Mouse (Mus musculus) midbrain, embryonic 14.5 days (tissue): ENCODE measurements around the gene Gadd45b. TPM values are rescaled to one million over a fixed set of nuclear protein-coding genes. Genes with fewer than 3 reads are reported as not detected.

Experiments used
- ATAC-seq: fragments of 200-750 bp; cut with Nextera tagmentation; 2 replicates; pipeline ENCODE4 v1.8.0; 2017; ENCODE audit warnings: moderate number of reproducible peaks, moderate library complexity; ENCODE audit not compliant: low FRiP score, low TSS enrichment
- DNase-seq: peaks from one replicate; pipeline ENCODE4 v3.0.0-alpha.2; 2015
- H3K27ac ChIP-seq: fragments of 300-500 bp; sonication (generic); replicated peaks from 2 replicates; pipeline ENCODE4 v1.5.1; 2014; ENCODE audit warnings: mild to moderate bottlenecking, low read depth, low read length, moderate library complexity
- H3K27me3 ChIP-seq: fragments of 300-500 bp; sonication (generic); 2 replicates; pipeline ENCODE4 v1.6.1; 2014; ENCODE audit warnings: low read length, control low read depth, mixed read lengths; ENCODE audit not compliant: control insufficient read depth, insufficient read depth
- H3K36me3 ChIP-seq: fragments of 300-500 bp; sonication (generic); 2 replicates; pipeline ENCODE4 v1.6.1; 2014; ENCODE audit warnings: low read length, control low read depth; ENCODE audit not compliant: control insufficient read depth, insufficient read depth
- H3K4me1 ChIP-seq: fragments of 300-500 bp; sonication (generic); 2 replicates; pipeline ENCODE4 v1.6.1; 2014; ENCODE audit warnings: mild to moderate bottlenecking, antibody characterized with exemption, low read length, control low read depth; ENCODE audit not compliant: control insufficient read depth, insufficient read depth
- H3K4me2 ChIP-seq: fragments of 300-500 bp; sonication (generic); 2 replicates; pipeline ENCODE4 v1.6.1; 2014; ENCODE audit warnings: mild to moderate bottlenecking, low read length, moderate library complexity
- H3K4me3 ChIP-seq: fragments of 300-500 bp; sonication (generic); replicated peaks from 2 replicates; pipeline ENCODE4 v1.5.1; 2014; ENCODE audit warnings: low read depth, low read length
- H3K9ac ChIP-seq: fragments of 300-500 bp; sonication (generic); replicated peaks from 2 replicates; pipeline ENCODE4 v1.6.1; 2014; ENCODE audit warnings: mild to moderate bottlenecking, low read length, moderate library complexity
- H3K9me3 ChIP-seq: fragments of 300-500 bp; sonication (generic); 2 replicates; pipeline ENCODE4 v1.6.1; 2016; ENCODE audit warnings: low read length, control low read depth, mixed read lengths; ENCODE audit not compliant: control insufficient read depth
- WGBS: fragments of 180-500 bp; shearing (Covaris S2); extraction: QIAGEN DNeasy Blood & Tissue Kit; methylation state at CpG from one replicate; pipeline ENCODE4 v1.1.7; 2014; 5-methylcytosine and 5-hydroxymethylcytosine counted together
- polyA plus RNA-seq: library from polyadenylated mRNA; unstranded; fragments of >200 nt; fragmentation: Nextera tagmentation; extraction: Ambion mirVana; gene quantifications from 2 replicates; pipeline ENCODE4 v1.2.1, GENCODE M21; 2014

Gene Gadd45b
- polyA plus RNA-seq, 1 experiment from 2014 or later: 8.0 TPM

DNA sequence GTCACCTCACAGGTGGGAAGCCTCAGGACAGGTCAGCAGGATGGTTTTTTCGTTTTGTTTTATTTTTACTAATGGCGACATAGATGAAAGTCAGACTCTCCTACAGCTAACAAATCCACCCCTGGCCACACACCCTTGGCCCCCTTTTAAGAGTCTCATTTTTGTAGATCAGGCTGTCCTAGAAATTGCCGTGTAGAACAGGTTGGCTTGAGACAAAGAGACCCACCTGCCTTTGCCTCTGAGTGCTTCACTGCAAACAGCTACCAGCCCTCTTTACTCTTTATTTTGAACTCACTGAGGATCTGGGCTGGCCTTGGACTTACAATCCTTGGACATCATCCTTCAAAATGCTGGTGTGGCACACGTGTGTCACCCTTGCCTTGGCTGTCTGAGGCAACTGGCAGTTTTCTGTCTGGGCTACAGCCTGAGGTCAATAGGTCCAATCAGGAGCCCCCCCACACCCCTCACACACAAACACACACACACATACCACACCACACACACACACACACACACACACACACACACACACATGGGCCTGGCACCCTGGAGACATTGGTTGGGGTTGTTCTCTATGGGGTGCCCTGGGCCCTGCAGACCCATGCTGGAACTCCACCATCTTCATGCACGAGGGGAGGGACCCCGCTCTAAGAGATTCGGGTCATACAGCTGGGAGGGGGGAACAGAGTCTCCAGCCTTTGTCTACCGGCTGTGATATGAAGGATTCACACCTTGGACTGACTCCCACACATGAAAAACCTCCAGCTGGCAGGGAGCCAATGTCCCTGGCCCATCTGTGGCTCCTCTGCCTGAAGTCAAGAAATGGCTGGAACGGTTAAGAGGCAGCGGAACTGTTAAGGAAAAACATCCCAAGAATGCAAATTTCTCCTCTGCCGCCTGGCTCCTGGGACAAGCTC is 42.5 kb downstream of the Gadd45b start:
- DNase-seq: peak; percentile 53
- no peak overlapping the region for H3K9ac ChIP-seq
- H3K27ac ChIP-seq: no peak overlapping the region
- H3K9me3 ChIP-seq: no peaks in the 10 kb centered on the region
- 57% methylated on average over 11 of the region's 11 CpGs for WGBS
- ATAC-seq: no peak
- H3K36me3 ChIP-seq: no peaks in the 10 kb centered on the region
- no peaks in the 10 kb centered on the region for H3K27me3 ChIP-seq
- no peak overlapping the region for H3K4me2 ChIP-seq
- H3K4me3 ChIP-seq: no peak overlapping the region
- peaks cover 6% of the 10 kb centered on the region; the same call in 1 of the 2 replicates for H3K4me1 ChIP-seq

DNA sequence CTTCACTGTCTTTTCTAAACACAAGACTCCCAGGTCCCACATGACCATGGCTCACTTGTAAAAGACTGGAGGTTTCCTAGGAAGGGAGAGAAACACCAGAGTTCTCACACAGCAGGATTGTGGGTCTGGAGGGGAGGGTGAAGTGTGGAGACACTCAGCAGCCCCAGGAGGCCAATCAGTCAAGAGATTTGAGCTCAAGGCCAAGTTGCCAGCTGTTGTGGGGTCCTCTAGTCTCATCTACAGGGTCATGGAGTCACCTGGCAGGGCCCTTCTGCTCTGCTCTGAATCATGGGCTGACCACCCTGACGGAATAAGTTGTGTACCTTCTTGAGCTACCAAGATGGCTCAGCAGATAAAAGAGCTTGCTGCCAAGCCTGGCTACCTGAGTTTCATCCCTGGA is 43.8 kb downstream of the Gadd45b start:
- Histone ChIP-seq H3K27me3 (no peaks in the 10 kb centered on the region), H3K4me2 (no peak overlapping the region), H3K4me3 (no peak overlapping the region), H3K9me3 (no peaks in the 10 kb centered on the region), H3K36me3 (no peaks in the 10 kb centered on the region), H3K9ac (no peak overlapping the region), H3K27ac (no peak overlapping the region), H3K4me1 (peaks cover 6% of the 10 kb centered on the region; the same call in 1 of the 2 replicates)
- 87% methylated on average over 1 of the region's 1 CpGs for WGBS
- DNase-seq (no peak), ATAC-seq (no peak)

DNA sequence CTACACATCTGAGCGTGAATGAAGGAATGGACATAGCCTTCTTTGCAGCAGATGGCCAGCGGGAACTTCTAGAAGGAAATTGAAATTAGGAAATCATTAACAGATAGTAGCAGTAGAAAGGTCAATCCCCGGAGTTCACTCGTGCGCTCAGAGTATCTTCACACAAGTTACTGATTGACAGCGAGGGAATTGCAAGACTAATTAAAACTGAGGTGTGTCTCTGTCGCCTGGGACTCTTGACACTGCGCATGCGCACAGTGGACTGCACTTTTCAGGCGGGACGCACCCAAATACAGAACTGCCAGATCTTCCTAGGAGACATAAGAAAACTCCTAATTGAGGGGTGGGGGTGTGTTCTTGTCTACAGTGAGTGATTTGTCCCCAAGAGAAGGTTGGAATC is 45.6 kb downstream of the Gadd45b start:
- Histone ChIP-seq H3K36me3 (no peaks in the 10 kb centered on the region), H3K9ac (no peak overlapping the region), H3K4me1 (peaks cover 6% of the 10 kb centered on the region; the same call in 1 of the 2 replicates), H3K4me2 (no peak overlapping the region), H3K9me3 (no peaks in the 10 kb centered on the region), H3K4me3 (no peak overlapping the region), H3K27me3 (no peaks in the 10 kb centered on the region), H3K27ac (no peak overlapping the region)
- DNase-seq (no peak), ATAC-seq (no peak)
- WGBS: 94% methylated on average over 11 of the region's 11 CpGs

DNA sequence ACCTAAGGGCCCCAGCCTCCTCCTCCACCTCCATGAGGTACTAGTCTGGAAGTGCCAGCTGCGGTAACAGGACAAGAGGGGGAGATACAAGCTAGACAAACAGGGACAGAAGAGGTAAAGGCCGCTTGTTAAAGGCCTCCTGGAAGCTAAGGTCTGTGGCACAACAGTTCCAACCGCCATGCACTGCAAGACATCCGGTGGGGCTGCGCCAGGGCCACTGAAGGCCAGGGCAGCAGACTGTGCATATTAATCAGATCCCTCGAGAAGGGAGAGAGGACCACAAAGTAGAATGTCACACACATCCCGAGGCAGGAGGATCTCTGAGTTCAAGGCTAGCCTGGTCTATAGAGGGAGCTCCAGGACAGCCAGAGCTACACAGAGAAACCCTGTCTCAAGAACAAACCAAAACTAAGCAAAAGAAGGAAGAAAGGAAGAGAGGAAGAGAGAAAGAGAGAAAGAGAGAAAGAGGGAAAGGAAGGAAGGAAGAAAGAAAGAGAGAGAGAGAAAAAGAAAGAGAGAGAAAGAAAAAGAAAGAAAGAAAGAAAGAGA is 51.8 kb downstream of the Gadd45b start:
- DNase-seq (no peak), ATAC-seq (no peak)
- Histone ChIP-seq H3K27me3 (peaks cover 19% of the 10 kb centered on the region), H3K27ac (no peak overlapping the region), H3K4me3 (no peak overlapping the region), H3K9ac (no peak overlapping the region), H3K9me3 (no peaks in the 10 kb centered on the region), H3K36me3 (no peaks in the 10 kb centered on the region), H3K4me2 (no peak overlapping the region), H3K4me1 (no peaks in the 10 kb centered on the region)
- WGBS: 54% methylated on average over 7 of the region's 7 CpGs

Other genes with a start within 250 kb of the Gadd45b start
- gene Mob3a, start 228.1 kb upstream of the Gadd45b start, polyA plus RNA-seq: 45.2 and 47.3 TPM in 2 replicates
- gene Izumo4, start 227.9 kb upstream of the Gadd45b start, polyA plus RNA-seq: 22.4 and 25.1 TPM in 2 replicates
- gene Ap3d1, start 187.8 kb upstream of the Gadd45b start, polyA plus RNA-seq: 106 and 116 TPM in 2 replicates
- 23.4 and 27.9 TPM in 2 replicates for gene Dot1l, start 174.9 kb upstream of the Gadd45b start, polyA plus RNA-seq
- 57.2 and 75.1 TPM in 2 replicates for gene Sf3a2, start 131.9 kb upstream of the Gadd45b start, polyA plus RNA-seq
- gene Plekhj1, start 131.4 kb upstream of the Gadd45b start, polyA plus RNA-seq: 107 and 116 TPM in 2 replicates
- gene Amh, start 124.8 kb upstream of the Gadd45b start, polyA plus RNA-seq: 0.12 TPM in 1 of 2 replicates, not detected in the other
- gene Jsrp1, start 116.6 kb upstream of the Gadd45b start, polyA plus RNA-seq: 0.23 and 0.30 TPM in 2 replicates
- gene Oaz1, start 103.4 kb upstream of the Gadd45b start, polyA plus RNA-seq: 1,218 and 1,334 TPM in 2 replicates
- gene Lingo3, start 86.0 kb upstream of the Gadd45b start, polyA plus RNA-seq: 6.2 and 7.3 TPM in 2 replicates
- gene Lsm7, start 74.9 kb upstream of the Gadd45b start, polyA plus RNA-seq: 256 and 328 TPM in 2 replicates
- 60.5 and 62.7 TPM in 2 replicates for gene Sppl2b, start 74.8 kb upstream of the Gadd45b start, polyA plus RNA-seq
- gene Tmprss9, start 58.2 kb upstream of the Gadd45b start, polyA plus RNA-seq: 0.26 TPM in 1 of 2 replicates, not detected in the other
- gene Timm13, start 29.1 kb upstream of the Gadd45b start, polyA plus RNA-seq: 331 and 393 TPM in 2 replicates
- 13.9 and 20.0 TPM in 2 replicates for gene Lmnb2, start 11.8 kb upstream of the Gadd45b start, polyA plus RNA-seq
- 11.5 and 11.6 TPM in 2 replicates for gene Gng7, start 84.9 kb downstream of the Gadd45b start, polyA plus RNA-seq
- 24.0 and 55.4 TPM in 2 replicates for gene Diras1, start 95.6 kb downstream of the Gadd45b start, polyA plus RNA-seq
- gene Slc39a3, start 107.4 kb downstream of the Gadd45b start, polyA plus RNA-seq: 32.4 and 34.9 TPM in 2 replicates
- gene Sgta, start 130.1 kb downstream of the Gadd45b start, polyA plus RNA-seq: 259 and 292 TPM in 2 replicates
- 31.2 and 38.2 TPM in 2 replicates for gene Thop1, start 140.0 kb downstream of the Gadd45b start, polyA plus RNA-seq
- 0.09 and 0.31 TPM in 2 replicates for gene Creb3l3, start 168.8 kb downstream of the Gadd45b start, polyA plus RNA-seq
- 236 and 240 TPM in 2 replicates for gene Map2k2, start 175.8 kb downstream of the Gadd45b start, polyA plus RNA-seq
- gene Zbtb7a, start 205.1 kb downstream of the Gadd45b start, polyA plus RNA-seq: 8.1 and 12.4 TPM in 2 replicates
- gene Pias4, start 237.8 kb downstream of the Gadd45b start, polyA plus RNA-seq: 49.2 and 55.7 TPM in 2 replicates
- gene Eef2, start 246.6 kb downstream of the Gadd45b start, polyA plus RNA-seq: 479 and 528 TPM in 2 replicates